Mouse (Mus musculus): Measurements from ENCODE around the gene Ttc6. TPM values are rescaled to one million over a fixed set of nuclear protein-coding genes. Genes with fewer than 3 reads are reported as not detected.
A peak's percentile ranks its signal among the peaks of the same experiment; 100 is the strongest.

Ttc6 gene
- polyA plus RNA-seq, 1 experiment from 2014 or later = 0.15 TPM

GRCm38 (mm10) chr12:57537791-57538587 is 25.9 kb upstream of the Ttc6 start:
- WGBS = 2% methylated on average over 21 of the region's 21 CpGs
- peak overlapping the region; percentile 47 for H3K4me2 ChIP-seq (replicated peaks; ENCODE audit: low read depth, low read length)
- peaks cover 17% of the 10 kb centered on the region for H3K4me1 ChIP-seq (ENCODE audit: insufficient read depth, low read length)
- no peaks in the 10 kb centered on the region for H3K36me3 ChIP-seq (ENCODE audit: insufficient read depth, low read length)
- H3K27me3 ChIP-seq (ENCODE audit: insufficient read depth, low read length) = peaks cover 84% of the 10 kb centered on the region
- no peak overlapping the region for H3K9ac ChIP-seq (replicated peaks; ENCODE audit: low read length)
- no peaks in the 10 kb centered on the region for H3K9me3 ChIP-seq (ENCODE audit: low read length)
- no peak overlapping the region for H3K27ac ChIP-seq (ENCODE audit: low read length)
- H3K4me3 ChIP-seq (ENCODE audit: low read length) = peak overlapping the region; percentile 38
- ATAC-seq (ENCODE audit: low FRiP score, low TSS enrichment) = no peak

DNA sequence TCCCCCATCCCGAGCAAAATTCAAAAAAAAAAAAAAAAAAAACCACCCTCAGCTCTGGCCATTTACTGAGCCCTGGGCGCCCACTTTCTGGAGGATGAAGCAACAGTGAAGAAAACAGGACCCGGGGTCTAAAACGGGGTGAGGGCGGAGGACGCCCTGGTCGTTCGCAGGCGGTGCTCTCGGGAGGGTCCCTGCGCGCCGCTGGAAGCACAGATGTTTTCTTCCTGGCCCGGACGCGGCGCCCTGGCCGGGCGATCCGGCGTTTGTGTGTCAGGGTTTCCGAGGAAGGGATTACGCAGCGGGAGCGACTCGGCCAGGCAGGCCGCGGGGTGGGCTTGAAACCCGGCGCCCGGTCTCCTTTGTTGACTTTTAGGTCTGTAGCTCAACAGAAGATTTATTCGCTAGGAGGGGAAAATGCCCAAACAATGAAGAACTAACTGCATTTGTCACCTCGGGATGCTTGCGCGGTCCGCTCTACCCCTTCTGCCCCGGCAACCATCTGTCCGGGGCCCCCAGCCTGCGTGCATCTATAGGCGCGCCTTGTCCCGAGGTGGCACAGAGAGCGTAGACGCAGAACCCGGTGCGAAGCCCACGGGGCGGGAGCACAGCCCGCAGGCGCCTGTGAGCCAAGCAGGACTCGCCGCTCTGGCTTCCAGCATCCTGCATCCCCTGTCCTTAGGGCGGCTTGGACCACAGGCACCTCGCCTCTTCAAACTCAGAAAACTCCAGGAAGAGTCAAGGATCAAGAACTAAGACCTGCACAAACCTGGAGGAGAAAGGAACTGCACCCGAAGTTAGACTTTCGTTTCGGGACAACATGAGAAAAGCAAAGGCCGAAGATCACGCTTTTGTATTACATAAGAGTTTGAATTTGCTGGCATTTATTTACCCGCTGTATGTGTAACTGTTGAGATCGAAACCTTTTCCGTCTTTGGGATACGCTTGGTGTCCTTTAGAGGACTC is 25.0 kb upstream of the Ttc6 start:
- H3K9ac ChIP-seq (replicated peaks; ENCODE audit: low read length) = no peak overlapping the region
- peak; percentile 24; the same call in 1 of the 2 replicates for ATAC-seq (ENCODE audit: low FRiP score, low TSS enrichment)
- WGBS = under 1% methylated on average over 63 of the region's 63 CpGs

DNA sequence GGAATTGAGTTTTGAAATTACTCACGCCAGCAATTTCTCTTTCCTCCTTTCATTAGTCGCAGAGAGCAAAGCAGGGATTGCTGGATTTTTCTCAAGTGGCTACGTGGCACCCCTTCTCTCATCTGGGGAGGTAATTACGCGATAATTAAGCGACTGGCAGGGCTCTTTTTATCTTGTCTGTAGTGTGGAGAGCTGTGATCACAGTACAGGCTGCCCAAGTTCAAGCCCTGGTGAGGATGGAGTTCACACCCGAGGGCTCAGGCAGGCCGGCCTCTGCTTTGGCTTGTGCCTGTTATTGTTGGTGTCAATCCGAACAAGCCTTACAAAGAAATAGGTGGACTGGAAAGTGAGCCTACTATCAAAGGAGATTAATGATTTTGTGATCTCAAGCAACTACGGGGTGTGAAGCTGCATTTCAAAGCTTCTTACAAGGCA is 24.3 kb upstream of the Ttc6 start:
- WGBS = under 1% methylated on average over 10 of the region's 10 CpGs
- Histone ChIP-seq H3K9me3 (ENCODE audit: low read length) (no peaks in the 10 kb centered on the region), H3K4me2 (replicated peaks; ENCODE audit: low read depth, low read length) (no peak overlapping the region), H3K27ac (ENCODE audit: low read length) (no peak overlapping the region), H3K4me1 (ENCODE audit: insufficient read depth, low read length) (peaks cover 21% of the 10 kb centered on the region), H3K4me3 (ENCODE audit: low read length) (peak overlapping the region; percentile 38; the same call in 1 of the 2 replicates), H3K27me3 (ENCODE audit: insufficient read depth, low read length) (peaks cover 83% of the 10 kb centered on the region), H3K9ac (replicated peaks; ENCODE audit: low read length) (no peak overlapping the region), H3K36me3 (ENCODE audit: insufficient read depth, low read length) (no peaks in the 10 kb centered on the region)
- ATAC-seq (ENCODE audit: low FRiP score, low TSS enrichment) = no peak

More for the DNA sequence above, 25.0 kb upstream of the Ttc6 start:
- Histone ChIP-seq H3K27ac (ENCODE audit: low read length) (no peak overlapping the region), H3K36me3 (ENCODE audit: insufficient read depth, low read length) (no peaks in the 10 kb centered on the region), H3K9me3 (ENCODE audit: low read length) (no peaks in the 10 kb centered on the region), H3K4me2 (replicated peaks; ENCODE audit: low read depth, low read length) (peak overlapping the region; percentile 47), H3K4me1 (ENCODE audit: insufficient read depth, low read length) (peaks cover 21% of the 10 kb centered on the region), H3K27me3 (ENCODE audit: insufficient read depth, low read length) (peaks cover 84% of the 10 kb centered on the region), H3K4me3 (ENCODE audit: low read length) (peak overlapping the region; percentile 38)

DNA sequence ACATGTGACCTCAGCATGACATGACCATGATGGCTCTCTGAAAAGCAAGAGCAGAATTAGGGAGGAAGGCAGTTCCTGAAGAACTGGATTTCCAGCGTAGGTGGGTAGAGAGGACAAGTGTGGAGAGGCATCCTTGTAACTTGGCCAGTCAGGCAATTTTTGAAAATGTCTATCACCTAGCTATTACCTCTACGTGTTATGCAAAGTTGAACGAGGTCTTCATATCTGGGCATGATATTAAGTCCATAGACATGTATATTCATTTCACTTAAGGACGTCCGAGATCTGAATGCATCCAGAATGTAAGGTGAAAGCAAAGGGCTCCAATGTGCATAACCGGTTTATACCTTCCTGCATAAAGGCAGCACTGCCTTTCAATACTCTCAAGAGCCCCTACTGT is 22.8 kb upstream of the Ttc6 start:
- Histone ChIP-seq H3K27me3 (ENCODE audit: insufficient read depth, low read length) (peaks cover 81% of the 10 kb centered on the region), H3K4me3 (ENCODE audit: low read length) (no peak overlapping the region), H3K4me1 (ENCODE audit: insufficient read depth, low read length) (peaks cover 31% of the 10 kb centered on the region), H3K27ac (ENCODE audit: low read length) (no peak overlapping the region), H3K9me3 (ENCODE audit: low read length) (no peaks in the 10 kb centered on the region), H3K4me2 (replicated peaks; ENCODE audit: low read depth, low read length) (no peak overlapping the region), H3K9ac (replicated peaks; ENCODE audit: low read length) (no peak overlapping the region), H3K36me3 (ENCODE audit: insufficient read depth, low read length) (no peaks in the 10 kb centered on the region)
- ATAC-seq (ENCODE audit: low FRiP score, low TSS enrichment) = no peak
- WGBS = 10% methylated on average over 6 of the region's 6 CpGs

- 2% methylated on average over 43 of the region's 46 CpGs for WGBS
- no peak overlapping the region for H3K9ac ChIP-seq (replicated peaks; ENCODE audit: low read length)
Measured at GRCm38 (mm10) chr12:57541931-57542745, 21.8 kb upstream of the Ttc6 start.

DNA sequence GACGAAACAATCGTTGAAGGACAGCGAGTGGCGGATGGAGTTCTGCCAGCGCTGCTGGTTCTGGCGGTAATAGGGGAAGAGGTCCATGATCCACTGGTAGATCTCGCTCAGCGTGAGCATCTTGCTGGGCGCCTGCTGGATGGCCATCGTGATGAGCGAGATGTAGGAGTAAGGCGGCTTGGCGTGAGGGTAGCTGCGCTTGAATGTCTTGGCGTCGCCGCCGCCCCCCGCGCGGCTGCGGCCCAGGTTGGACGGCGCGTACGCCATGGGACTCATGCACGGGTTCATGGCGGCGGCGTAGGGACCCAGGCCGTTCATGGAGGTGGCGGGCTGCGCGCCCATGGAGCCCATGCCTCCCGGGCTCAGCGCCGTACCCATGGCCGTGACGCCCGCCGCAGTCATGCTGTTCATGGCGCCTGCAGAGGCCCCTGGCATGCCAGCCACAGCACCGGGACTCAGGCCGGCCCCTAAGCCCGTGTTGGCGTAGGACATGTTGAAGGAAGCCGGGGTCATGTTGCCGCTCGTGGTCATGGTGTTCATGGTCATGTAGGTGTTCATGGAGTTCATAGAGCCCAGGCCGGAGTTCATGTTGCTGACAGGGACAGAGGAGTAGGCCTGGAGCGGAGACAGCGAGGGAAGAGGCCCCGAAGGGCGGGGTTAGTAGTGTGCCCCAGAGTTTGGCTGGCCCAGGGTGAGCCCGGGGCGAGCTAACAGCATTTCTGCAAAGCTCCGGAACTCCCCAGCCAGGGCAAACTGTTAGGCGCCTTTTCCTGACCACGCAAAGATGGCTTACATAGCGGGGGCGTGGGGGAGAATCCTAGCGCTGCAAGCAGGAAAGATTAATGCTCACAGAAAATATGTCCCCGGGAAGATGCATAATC is 20.9 kb upstream of the Ttc6 start:
- WGBS = 2% methylated on average over 63 of the region's 63 CpGs
- H3K4me2 ChIP-seq (replicated peaks; ENCODE audit: low read depth, low read length) = peak overlapping the region; percentile 29
- H3K4me1 ChIP-seq (ENCODE audit: insufficient read depth, low read length) = peaks cover 38% of the 10 kb centered on the region
- H3K27ac ChIP-seq (ENCODE audit: low read length) = no peak overlapping the region
- H3K27me3 ChIP-seq (ENCODE audit: insufficient read depth, low read length) = peaks cover 82% of the 10 kb centered on the region
- no peaks in the 10 kb centered on the region for H3K36me3 ChIP-seq (ENCODE audit: insufficient read depth, low read length)
- ATAC-seq (ENCODE audit: low FRiP score, low TSS enrichment) = no peak
- H3K9me3 ChIP-seq (ENCODE audit: low read length) = no peaks in the 10 kb centered on the region
- H3K4me3 ChIP-seq (ENCODE audit: low read length) = peak overlapping the region; percentile 24
- no peak overlapping the region for H3K9ac ChIP-seq (replicated peaks; ENCODE audit: low read length)

More at GRCm38 (mm10) chr12:57541931-57542745, 21.8 kb upstream of the Ttc6 start:
- H3K4me2 ChIP-seq (replicated peaks; ENCODE audit: low read depth, low read length) = peak overlapping the region; percentile 29; the same call in 1 of the 2 replicates
- H3K9me3 ChIP-seq (ENCODE audit: low read length) = no peaks in the 10 kb centered on the region
- no peak overlapping the region for H3K27ac ChIP-seq (ENCODE audit: low read length)
- peaks cover 81% of the 10 kb centered on the region for H3K27me3 ChIP-seq (ENCODE audit: insufficient read depth, low read length)
- peaks cover 38% of the 10 kb centered on the region for H3K4me1 ChIP-seq (ENCODE audit: insufficient read depth, low read length)
- H3K36me3 ChIP-seq (ENCODE audit: insufficient read depth, low read length) = no peaks in the 10 kb centered on the region
- H3K4me3 ChIP-seq (ENCODE audit: low read length) = peak overlapping the region; percentile 24
- no peak for ATAC-seq (ENCODE audit: low FRiP score, low TSS enrichment)

DNA sequence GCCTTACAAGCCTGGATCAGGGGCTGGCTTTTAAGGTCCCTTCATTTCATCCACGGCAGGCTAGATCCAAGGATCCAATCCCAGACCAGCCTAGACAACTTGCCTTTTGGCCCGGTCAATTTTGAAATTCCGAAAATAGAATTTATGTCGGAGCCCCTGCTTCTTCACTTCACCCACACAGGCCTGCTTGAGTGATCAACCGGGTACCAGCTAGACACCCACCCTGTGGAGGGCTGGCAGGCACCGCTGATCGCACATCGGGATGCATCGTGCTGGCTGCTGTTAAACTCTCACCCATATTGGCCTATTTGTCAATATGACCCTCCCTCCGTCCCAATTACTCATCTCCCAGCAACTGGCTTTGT is 20.3 kb upstream of the Ttc6 start:
- Histone ChIP-seq H3K27me3 (ENCODE audit: insufficient read depth, low read length) (peaks cover 85% of the 10 kb centered on the region), H3K4me3 (ENCODE audit: low read length) (peak overlapping the region; percentile 24; the same call in 1 of the 2 replicates), H3K36me3 (ENCODE audit: insufficient read depth, low read length) (no peaks in the 10 kb centered on the region), H3K9ac (replicated peaks; ENCODE audit: low read length) (no peak overlapping the region), H3K9me3 (ENCODE audit: low read length) (no peaks in the 10 kb centered on the region), H3K27ac (ENCODE audit: low read length) (no peak overlapping the region), H3K4me1 (ENCODE audit: insufficient read depth, low read length) (peaks cover 34% of the 10 kb centered on the region), H3K4me2 (replicated peaks; ENCODE audit: low read depth, low read length) (no peak overlapping the region)
- no peak for ATAC-seq (ENCODE audit: low FRiP score, low TSS enrichment)
- 2% methylated on average over 10 of the region's 10 CpGs for WGBS

DNA sequence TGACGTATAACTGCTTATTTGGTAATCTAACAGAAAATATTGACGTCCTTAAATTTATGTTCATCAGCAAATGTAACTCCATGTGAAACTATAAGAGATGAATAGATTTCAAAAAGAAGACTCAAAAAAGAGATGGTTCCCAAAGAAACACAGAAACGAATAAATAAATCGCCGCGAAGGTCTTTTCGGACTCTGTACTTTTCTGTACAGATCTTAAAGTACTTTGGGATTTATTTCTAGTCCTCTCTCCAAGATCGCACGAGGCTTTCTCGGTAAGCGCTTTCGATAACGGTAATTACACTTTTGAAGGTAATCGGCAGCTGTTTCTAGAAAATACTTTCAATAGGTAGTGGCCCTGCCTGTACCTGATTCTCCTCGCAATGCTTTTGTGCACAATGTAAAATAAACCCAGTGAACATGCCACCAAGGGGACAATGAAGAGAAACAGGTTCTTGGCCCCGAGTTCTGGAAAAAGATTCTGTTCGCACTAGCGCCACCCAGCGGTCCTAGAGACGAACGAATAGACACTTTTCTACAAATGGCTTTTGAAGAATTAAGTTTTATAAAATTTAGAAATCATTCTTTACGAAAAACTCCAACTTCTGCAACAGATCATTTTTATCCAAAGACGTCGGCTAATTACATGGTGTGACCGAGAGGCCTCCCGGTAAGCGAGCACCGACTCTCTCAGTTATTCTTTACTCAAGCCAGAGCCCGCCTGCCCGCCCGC is 19.1 kb upstream of the Ttc6 start:
- no peaks in the 10 kb centered on the region for H3K9me3 ChIP-seq (ENCODE audit: low read length)
- H3K4me3 ChIP-seq (ENCODE audit: low read length) = peak overlapping the region; percentile 57
- peak overlapping the region; percentile 95 for H3K4me2 ChIP-seq (replicated peaks; ENCODE audit: low read depth, low read length)
- peak overlapping the region; percentile 61; the same call in 1 of the 2 replicates for H3K9ac ChIP-seq (replicated peaks; ENCODE audit: low read length)
- H3K27ac ChIP-seq (ENCODE audit: low read length) = 0 out of 2 replicates have a peak overlapping the region, but pooled peaks have one; percentile 12
- WGBS = 2% methylated on average over 31 of the region's 31 CpGs
- H3K27me3 ChIP-seq (ENCODE audit: insufficient read depth, low read length) = peaks cover 86% of the 10 kb centered on the region
- H3K36me3 ChIP-seq (ENCODE audit: insufficient read depth, low read length) = no peaks in the 10 kb centered on the region
- no peak for ATAC-seq (ENCODE audit: low FRiP score, low TSS enrichment)
- peaks cover 29% of the 10 kb centered on the region for H3K4me1 ChIP-seq (ENCODE audit: insufficient read depth, low read length)
